Mouse (Mus musculus): ENCODE results near the gene Rrm1.

DNA sequence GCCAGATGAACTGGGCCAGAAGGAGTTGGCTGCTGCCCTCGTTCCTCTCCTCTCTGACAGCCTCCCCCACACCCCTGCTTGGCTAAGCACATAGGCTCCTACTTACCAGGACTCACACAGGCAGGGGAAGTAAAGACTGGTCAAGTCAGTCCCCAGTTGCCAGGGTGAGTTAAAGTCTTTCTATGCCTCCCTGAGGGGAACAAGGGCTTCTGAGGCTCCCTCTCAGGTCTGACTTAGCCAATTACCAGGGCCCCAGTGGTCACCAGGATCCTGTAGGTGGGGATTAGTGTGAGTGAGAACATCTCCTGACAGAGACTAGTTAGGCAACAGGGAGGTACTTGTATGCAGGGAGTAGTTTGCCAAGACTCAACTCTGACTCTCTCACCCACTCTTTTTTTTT, 46.7 kb downstream of the Rrm1 start, which contains the start of gene Olfr544:
- TF ChIP-seq CTCF (IDR thresholded peaks at IDR 0.05; ENCODE audit: low read depth) (no peak), EP300 (optimal IDR thresholded peaks at IDR 0.05) (no peak)
